Mouse (Mus musculus): ENCODE data around the gene Mapk8ip1. TPM values are rescaled to one million over a fixed set of nuclear protein-coding genes. Genes with fewer than 3 reads are reported as not detected.
"Not testable (repeated sequence)": the region's sequence is repeated elsewhere in the genome, so short reads cannot be mapped to it uniquely, and the experiment has no call there.

The Mapk8ip1 gene
- polyA plus RNA-seq, 1 experiment from 2014 or later = 28.2 TPM

GRCm38 (mm10) chr2:92403776-92404319 is 2.8 kb upstream of the Mapk8ip1 start:
- TF ChIP-seq CTCF (IDR thresholded peaks at IDR 0.05; ENCODE audit: low read depth) = no peak
- Histone ChIP-seq H3K9me3 (replicated peaks; ENCODE audit: low read length) (no peaks in the 10 kb centered on the region), H3K36me3 (ENCODE audit: insufficient read depth, low read length) (peaks cover 29% of the 10 kb centered on the region; the same call in 1 of the 2 replicates), H3K4me1 (replicated peaks; ENCODE audit: insufficient read depth, low read length) (no peaks in the 10 kb centered on the region), H3K9ac (ENCODE audit: low read depth, low read length) (no peak overlapping the region), H3K4me2 (ENCODE audit: low read length) (no peak overlapping the region), H3K4me3 (replicated peaks; ENCODE audit: low read depth, low read length) (no peak overlapping the region), H3K27ac (no peak overlapping the region), H3K27me3 (ENCODE audit: insufficient read depth, low read length) (no peaks in the 10 kb centered on the region)
- no peak for DNase-seq (ENCODE audit: low spot score)
- WGBS = 93% methylated on average over 5 of the region's 5 CpGs
- ATAC-seq (replicated peaks; ENCODE audit: low FRiP score, low read depth) = no peak

GRCm38 (mm10) chr2:92402591-92403326 is 1.7 kb upstream of the Mapk8ip1 start:
- 85% methylated on average over 4 of the region's 4 CpGs for WGBS
- H3K4me2 ChIP-seq (ENCODE audit: low read length) = no peak overlapping the region
- peaks cover 18% of the 10 kb centered on the region; the same call in 1 of the 2 replicates for H3K36me3 ChIP-seq (ENCODE audit: insufficient read depth, low read length)
- no peak overlapping the region for H3K27ac ChIP-seq
- H3K27me3 ChIP-seq (ENCODE audit: insufficient read depth, low read length) = no peaks in the 10 kb centered on the region
- no peak overlapping the region for H3K9ac ChIP-seq (ENCODE audit: low read depth, low read length)
- DNase-seq (ENCODE audit: low spot score) (no peak), ATAC-seq (replicated peaks; ENCODE audit: low FRiP score, low read depth) (peak; percentile 50; the same call in 1 of the 2 replicates)
- H3K4me1 ChIP-seq (replicated peaks; ENCODE audit: insufficient read depth, low read length) = no peaks in the 10 kb centered on the region
- TF ChIP-seq CTCF (IDR thresholded peaks at IDR 0.05; ENCODE audit: low read depth) = no peak
- no peak overlapping the region for H3K4me3 ChIP-seq (replicated peaks; ENCODE audit: low read depth, low read length)
- no peaks in the 10 kb centered on the region for H3K9me3 ChIP-seq (replicated peaks; ENCODE audit: low read length)

- Histone ChIP-seq H3K4me1 (replicated peaks; ENCODE audit: insufficient read depth, low read length) (no peaks in the 10 kb centered on the region), H3K27me3 (ENCODE audit: insufficient read depth, low read length) (no peaks in the 10 kb centered on the region), H3K36me3 (ENCODE audit: insufficient read depth, low read length) (peaks cover 12% of the 10 kb centered on the region; the same call in 1 of the 2 replicates), H3K4me2 (ENCODE audit: low read length) (peak overlapping the region; percentile 87), H3K4me3 (replicated peaks; ENCODE audit: low read depth, low read length) (peak overlapping the region; percentile 55), H3K9ac (ENCODE audit: low read depth, low read length) (peak overlapping the region; percentile 50), H3K9me3 (replicated peaks; ENCODE audit: low read length) (no peaks in the 10 kb centered on the region), H3K27ac (no peak overlapping the region)
- WGBS = 2% methylated on average over 22 of the region's 22 CpGs
- DNase-seq (ENCODE audit: low spot score) (no peak), ATAC-seq (replicated peaks; ENCODE audit: low FRiP score, low read depth) (no peak; the same call in 1 of the 2 replicates)
- no peak for TF ChIP-seq CTCF (IDR thresholded peaks at IDR 0.05; ENCODE audit: low read depth)
These were observed 381 bp downstream of the Mapk8ip1 start for GRCm38 (mm10) chr2:92400682-92401081.

- not testable (repeated sequence) for H3K9ac ChIP-seq (ENCODE audit: low read depth, low read length); H3K4me3 ChIP-seq (replicated peaks; ENCODE audit: low read depth, low read length); H3K27ac ChIP-seq; H3K27me3 ChIP-seq (ENCODE audit: insufficient read depth, low read length); ATAC-seq (replicated peaks; ENCODE audit: low FRiP score, low read depth); DNase-seq (ENCODE audit: low spot score); H3K4me1 ChIP-seq (replicated peaks; ENCODE audit: insufficient read depth, low read length); H3K36me3 ChIP-seq (ENCODE audit: insufficient read depth, low read length); H3K9me3 ChIP-seq (replicated peaks; ENCODE audit: low read length); H3K4me2 ChIP-seq (ENCODE audit: low read length)
- WGBS = 89% methylated on average over 3 of the region's 4 CpGs
These were observed 1.2 kb downstream of the Mapk8ip1 start for GRCm38 (mm10) chr2:92399877-92400276.

GRCm38 (mm10) chr2:92397436-92397835 is 3.6 kb downstream of the Mapk8ip1 start:
- Histone ChIP-seq H3K9me3 (replicated peaks; ENCODE audit: low read length) (no peaks in the 10 kb centered on the region), H3K36me3 (ENCODE audit: insufficient read depth, low read length) (no peaks in the 10 kb centered on the region), H3K4me3 (replicated peaks; ENCODE audit: low read depth, low read length) (no peak overlapping the region), H3K4me2 (ENCODE audit: low read length) (no peak overlapping the region), H3K4me1 (replicated peaks; ENCODE audit: insufficient read depth, low read length) (0 out of 2 replicates have a peak, but pooled peaks cover 3% of the 10 kb centered on the region), H3K27ac (no peak overlapping the region), H3K9ac (ENCODE audit: low read depth, low read length) (no peak overlapping the region), H3K27me3 (ENCODE audit: insufficient read depth, low read length) (no peaks in the 10 kb centered on the region; the same call in 1 of the 2 replicates)
- DNase-seq (ENCODE audit: low spot score) (no peak), ATAC-seq (replicated peaks; ENCODE audit: low FRiP score, low read depth) (no peak)
- TF ChIP-seq CTCF (IDR thresholded peaks at IDR 0.05; ENCODE audit: low read depth) = no peak
- 50% methylated on average over 1 of the region's 1 CpGs for WGBS

- no peak overlapping the region for H3K27ac ChIP-seq
- H3K4me2 ChIP-seq (ENCODE audit: low read length) = no peak overlapping the region
- H3K9me3 ChIP-seq (replicated peaks; ENCODE audit: low read length) = no peaks in the 10 kb centered on the region
- no peak for ATAC-seq (replicated peaks; ENCODE audit: low FRiP score, low read depth)
- no peaks in the 10 kb centered on the region for H3K36me3 ChIP-seq (ENCODE audit: insufficient read depth, low read length)
- H3K9ac ChIP-seq (ENCODE audit: low read depth, low read length) = no peak overlapping the region
- TF ChIP-seq CTCF (IDR thresholded peaks at IDR 0.05; ENCODE audit: low read depth) = no peak
- peaks cover 15% of the 10 kb centered on the region; the same call in 1 of the 2 replicates for H3K4me1 ChIP-seq (replicated peaks; ENCODE audit: insufficient read depth, low read length)
- no peaks in the 10 kb centered on the region; the same call in 1 of the 2 replicates for H3K27me3 ChIP-seq (ENCODE audit: insufficient read depth, low read length)
- H3K4me3 ChIP-seq (replicated peaks; ENCODE audit: low read depth, low read length) = no peak overlapping the region
- 83% methylated on average over 3 of the region's 3 CpGs for WGBS
- DNase-seq (ENCODE audit: low spot score) = no peak
These were observed 5.5 kb downstream of the Mapk8ip1 start for GRCm38 (mm10) chr2:92395535-92395934.

Measured in kidney, postnatal 0 days (tissue).